Mouse (Mus musculus) urinary bladder, postnatal 10 days (tissue): ENCODE measurements around the gene Igsf3.

Source experiments
- DNase-seq: peaks from one replicate; pipeline ENCODE4 v3.0.0; 2022; ENCODE audit warnings: low spot score

Gene Igsf3

DNA sequence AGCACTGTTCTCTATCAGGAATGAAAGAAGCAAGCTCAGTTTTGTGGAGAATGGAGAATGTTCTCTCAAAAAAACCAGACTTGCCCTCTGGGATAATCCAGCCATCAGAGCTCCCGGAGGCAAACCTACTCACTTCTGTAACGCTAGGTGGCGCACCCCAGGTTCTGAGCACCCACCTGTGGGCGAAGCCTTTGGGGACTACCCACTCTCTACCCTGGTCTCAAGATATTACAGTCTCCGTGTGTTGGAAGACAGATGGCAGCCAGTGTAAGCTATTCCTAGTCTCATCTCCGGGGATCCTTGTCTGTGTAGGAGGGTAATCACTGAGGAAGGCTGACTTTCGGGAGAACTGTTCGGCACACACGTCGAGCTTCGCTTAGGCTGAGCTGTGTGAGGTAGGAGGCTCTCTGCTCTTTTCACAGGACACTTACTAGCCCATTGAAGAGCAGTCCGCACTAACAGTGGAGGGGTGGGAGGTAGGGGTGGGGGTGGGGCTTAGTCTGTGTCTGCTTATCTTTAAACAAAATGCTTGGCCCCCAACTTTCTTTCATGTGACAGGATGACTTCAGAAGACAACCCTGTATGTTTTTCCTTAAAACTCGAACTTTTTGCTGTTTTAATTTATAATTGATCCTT lies 4.4 kb upstream of the Igsf3 start:
- no peak for DNase-seq

GRCm38 (mm10) chr3:101377256-101378024 lies 557 bp downstream of the Igsf3 start:
- DNase-seq = no peak

DNA sequence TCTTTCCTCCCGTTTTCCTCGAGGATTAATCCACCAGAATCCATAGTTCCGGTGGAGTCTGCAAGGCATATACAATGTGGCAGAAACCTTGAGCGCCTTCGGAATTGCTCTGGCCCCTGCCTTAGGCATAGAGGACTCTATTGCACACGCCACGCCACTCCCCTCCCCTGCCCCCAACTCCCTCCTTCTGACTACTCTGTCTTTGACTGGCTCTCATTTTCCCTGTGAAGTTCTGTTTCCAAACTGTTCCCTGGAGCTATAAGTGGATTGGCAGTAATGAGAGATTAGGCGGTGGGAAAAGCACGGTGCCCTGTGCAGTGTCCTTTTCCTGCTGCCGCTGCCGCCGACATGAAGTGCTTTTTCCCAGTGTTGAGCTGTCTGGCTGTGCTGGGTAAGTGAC lies 1.2 kb downstream of the Igsf3 start:
- no peak for DNase-seq

DNA sequence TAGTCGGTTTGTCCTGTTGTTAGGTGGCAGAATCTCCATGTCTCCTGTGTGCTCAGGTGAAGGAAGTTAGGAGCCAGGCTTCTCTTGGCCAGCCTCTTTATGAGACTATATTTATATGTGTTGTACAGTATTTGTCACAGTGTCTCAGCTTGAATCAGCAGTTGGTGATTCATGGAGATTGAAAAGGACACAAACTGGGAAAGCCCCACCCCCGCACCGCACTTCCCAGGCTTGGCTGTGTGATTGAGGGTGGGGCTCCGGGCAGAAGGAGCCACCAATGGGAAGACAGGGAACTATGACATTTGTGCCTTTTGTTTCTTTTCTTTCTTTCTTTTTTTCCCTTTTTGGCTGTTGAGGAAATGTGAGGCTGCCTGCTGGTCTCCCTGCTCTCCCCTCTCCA lies 2.9 kb downstream of the Igsf3 start:
- DNase-seq = no peak

- DNase-seq = no peak
These were observed 4.8 kb downstream of the Igsf3 start for GRCm38 (mm10) chr3:101381691-101382090.

DNA sequence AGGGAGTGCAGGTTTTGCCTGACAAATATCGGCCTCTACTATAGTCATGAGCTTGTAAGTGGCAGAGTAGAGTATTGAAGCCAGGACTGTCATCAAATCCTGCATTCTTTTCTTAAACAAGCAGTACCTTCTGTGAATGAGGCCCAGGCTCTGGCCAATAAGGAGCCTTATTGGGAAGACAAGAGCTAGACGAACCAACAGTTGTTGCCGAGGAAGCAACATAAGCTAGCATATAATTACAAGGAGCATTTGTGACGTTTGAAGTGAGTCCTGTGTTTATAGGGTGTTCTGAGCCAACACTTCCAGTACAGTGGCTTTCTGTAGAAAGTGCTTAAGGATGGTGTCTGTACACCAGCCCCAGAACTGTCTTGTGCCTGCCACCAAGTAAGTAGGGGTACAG lies 5.9 kb downstream of the Igsf3 start:
- DNase-seq = no peak

DNA sequence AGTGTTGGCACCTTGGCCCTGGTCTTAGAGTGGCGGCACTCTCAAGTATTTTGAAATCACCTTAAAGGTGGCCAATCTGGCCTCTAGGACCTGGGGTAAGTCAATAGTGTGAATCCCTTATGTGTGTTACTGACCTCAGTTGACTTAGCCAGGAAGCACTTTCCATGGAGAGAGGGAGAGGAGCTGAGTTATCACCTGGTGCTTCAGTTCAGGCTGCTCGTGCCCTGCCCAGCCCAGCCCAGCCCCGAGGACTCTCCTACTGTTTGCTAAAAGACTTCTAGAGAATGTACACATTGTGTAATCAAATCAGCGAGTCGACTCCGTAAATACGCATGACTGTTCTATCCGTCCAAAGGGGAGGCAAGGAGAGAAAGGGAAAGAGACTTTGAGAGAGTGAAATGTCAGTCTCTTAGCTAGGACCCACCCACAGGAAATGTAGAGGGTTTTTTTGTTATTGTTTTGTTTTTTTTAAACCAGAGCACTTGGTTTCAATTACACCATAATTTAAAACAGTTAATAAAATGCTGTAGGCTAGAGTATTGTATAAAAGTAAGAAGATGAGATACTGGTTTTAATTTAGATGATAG lies 9.6 kb downstream of the Igsf3 start:
- no peak for DNase-seq

DNA sequence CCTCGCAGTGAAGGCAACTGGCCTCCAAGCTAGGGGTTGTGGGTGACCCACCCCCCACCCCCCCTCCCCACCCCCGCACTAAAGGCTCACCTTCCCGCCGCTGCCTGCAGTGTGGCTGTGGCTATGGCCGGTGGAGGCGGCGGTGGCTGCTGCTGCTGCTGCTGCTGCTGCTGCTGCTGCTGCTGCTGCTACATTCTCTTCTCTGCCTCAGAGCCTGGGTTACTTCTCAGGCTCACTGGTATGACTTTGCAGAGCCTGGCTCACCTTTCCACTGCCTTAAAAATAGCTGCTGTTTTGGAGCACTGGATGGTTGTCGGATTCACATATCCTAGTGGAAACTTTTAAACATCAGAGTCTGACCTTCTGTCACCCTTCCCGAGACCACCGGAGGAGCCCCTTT lies 11.0 kb downstream of the Igsf3 start:
- DNase-seq = no peak

- no peak for DNase-seq
These were observed 12.7 kb downstream of the Igsf3 start for GRCm38 (mm10) chr3:101389566-101389965.

- no peak for DNase-seq
These were observed 13.6 kb downstream of the Igsf3 start for GRCm38 (mm10) chr3:101390472-101390871.

DNA sequence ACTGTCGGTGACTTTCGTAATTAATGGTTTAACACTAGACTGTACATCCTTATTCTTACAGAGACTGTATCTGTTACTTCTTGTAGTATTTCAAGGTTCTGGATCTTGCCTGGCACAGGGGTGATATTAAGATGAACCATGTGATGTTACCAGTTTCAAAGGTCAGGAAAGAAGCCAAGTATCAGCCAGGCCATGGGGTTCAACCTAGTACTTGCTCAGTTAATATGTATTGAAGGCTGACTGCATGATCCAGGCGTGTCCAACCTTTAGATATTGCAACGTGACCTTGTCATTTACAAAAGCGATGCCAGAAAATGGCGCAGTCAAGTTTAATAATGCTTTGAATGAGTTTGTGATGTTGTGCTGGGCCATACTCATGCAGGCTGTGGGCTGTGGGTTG lies 15.1 kb downstream of the Igsf3 start:
- no peak for DNase-seq

- DNase-seq = no peak
These were observed 16.3 kb downstream of the Igsf3 start for GRCm38 (mm10) chr3:101393103-101393644.

DNA sequence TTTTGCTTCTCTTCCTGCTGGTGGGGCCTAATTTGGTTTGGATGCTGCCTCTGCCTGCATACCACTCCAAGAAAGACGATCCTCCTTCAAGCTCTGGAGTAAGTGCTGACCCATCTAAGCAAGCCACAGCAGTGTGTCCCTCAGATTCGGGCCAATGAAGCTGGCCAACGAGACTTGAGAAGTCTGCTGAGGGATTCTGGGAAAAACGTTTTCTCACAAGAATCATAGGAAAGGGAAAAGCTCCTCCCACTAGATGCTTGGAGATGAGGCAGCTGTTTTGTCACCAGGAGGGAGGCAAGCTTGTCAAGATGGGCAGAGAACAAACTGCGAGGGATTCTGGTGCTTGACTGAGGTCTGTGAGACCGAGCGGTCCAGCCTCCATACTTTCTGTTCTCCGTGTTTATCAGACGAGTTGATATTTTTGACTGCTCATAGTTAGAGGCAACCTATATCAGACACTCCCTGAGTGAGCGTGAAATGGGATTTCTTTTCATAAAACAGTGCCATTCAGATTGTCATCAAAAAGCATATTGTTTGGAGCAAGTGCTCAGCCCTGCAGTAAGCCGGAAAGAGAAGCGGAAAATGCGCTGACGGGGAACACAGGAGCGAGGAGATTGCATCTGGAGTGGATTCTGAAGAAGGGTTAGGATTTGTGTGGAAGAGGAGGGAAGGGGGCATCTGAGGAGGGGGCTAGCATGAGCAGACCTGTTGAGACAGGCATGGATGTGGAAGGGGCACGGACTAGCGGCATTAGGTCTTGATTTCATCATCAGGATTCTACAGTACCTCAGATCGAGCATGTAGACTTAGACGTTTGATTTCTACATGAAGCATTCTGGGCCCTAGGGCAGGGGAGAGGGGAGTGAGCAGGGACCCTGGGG lies 17.0 kb downstream of the Igsf3 start:
- DNase-seq = no peak

GRCm38 (mm10) chr3:101395341-101395740 lies 18.5 kb downstream of the Igsf3 start:
- no peak for DNase-seq

- no peak for DNase-seq
These were observed 19.2 kb downstream of the Igsf3 start for GRCm38 (mm10) chr3:101396061-101396460.

DNA sequence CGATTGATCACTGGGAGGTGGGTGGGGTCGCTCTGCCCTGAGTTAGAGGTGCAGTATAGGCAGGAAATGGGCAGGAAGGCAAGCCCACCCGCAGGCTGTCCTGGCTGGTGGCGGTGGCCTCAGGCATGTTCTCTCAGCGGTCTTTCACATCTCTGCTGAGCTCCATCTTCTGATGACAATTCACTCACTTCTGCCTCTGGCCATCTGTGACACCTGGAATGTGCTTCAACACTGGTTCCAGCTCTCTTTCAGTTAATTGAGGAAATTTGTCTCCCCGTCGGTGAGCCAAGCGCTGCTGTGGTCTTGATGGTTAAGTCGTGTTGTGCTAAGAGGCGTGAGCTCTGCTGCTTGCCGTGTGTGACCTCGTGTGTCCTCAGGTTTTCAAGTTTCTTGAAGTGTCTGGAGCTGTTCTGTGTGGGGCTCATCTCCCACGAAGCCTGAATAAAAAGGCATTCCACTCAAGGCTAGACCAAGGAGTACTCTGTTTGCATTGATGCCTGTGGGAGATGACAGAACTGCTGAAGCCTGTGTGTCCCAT lies 19.9 kb downstream of the Igsf3 start:
- DNase-seq = no peak

DNA sequence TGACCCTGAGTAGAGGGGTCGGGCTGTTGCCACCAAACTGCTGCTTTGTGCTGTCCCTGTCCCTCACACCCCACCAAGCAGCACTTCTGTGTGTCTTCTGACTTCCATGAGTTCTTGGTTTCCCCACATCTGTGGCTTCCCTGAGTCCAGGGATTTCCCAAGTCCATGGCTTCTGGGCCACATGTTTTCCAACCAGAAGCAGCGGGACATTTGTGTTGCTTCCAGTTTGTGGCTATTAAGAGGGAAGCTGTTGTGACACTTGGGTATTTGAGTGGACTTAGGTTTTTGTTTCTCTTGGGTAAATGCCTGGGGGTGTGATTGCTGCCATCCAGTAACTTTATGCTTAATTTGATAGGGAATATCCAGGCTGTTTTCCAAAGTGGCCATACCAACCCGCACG lies 20.5 kb downstream of the Igsf3 start:
- DNase-seq = no peak

DNA sequence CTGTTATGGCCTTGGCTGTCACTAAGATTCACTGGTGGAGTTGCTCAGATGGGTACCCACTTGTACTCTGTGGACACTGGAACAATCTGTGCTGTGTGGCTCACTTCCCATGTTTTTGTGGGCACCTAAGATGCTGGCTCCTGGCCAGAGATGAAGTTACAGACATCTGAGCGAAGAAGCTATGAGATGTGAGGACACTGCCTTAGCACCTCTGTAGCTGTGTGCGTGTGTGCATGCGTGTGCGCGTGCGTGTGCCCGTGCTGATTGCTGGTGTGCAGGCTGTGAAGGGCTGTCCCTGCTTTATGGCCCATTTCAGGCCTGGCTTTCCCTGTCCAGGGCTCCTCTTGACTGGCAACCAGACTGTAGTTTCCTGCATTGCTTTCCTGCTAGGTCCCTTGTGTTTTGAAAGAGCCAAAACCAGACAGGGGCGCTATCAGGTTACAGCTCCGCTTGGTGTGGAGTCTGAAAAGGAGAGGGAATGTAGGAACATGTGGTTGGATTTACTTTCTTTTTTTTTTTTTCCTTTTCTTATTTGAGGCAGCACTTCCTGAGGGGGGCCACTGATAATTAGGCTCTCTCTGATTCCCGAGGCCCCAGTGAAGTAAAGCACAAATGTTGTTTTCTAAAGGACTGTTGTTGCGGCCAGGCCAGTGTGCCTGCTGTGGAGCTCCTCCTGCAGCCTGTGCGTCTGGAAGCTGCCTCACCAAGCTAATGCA lies 21.3 kb downstream of the Igsf3 start:
- DNase-seq = no peak

DNA sequence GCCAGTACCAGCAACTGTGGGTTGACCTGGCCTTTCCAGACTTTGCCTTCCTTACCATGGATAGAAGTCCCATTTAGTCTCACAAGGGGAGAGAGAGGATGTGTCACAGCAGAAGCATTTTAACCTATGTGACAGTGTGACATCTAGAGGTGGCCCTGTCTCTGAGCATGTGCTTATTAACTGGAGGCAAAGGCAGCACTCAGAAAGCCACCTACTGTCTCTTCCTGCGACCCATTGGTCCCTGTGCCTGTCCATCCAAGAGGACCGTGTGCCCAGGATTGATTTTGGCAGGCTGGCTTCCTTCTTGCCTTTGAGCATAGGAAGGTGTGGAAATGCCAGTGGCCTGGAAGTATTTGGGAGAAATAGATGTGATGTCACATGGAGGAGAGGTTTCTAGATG lies 22.0 kb downstream of the Igsf3 start:
- no peak for DNase-seq

DNA sequence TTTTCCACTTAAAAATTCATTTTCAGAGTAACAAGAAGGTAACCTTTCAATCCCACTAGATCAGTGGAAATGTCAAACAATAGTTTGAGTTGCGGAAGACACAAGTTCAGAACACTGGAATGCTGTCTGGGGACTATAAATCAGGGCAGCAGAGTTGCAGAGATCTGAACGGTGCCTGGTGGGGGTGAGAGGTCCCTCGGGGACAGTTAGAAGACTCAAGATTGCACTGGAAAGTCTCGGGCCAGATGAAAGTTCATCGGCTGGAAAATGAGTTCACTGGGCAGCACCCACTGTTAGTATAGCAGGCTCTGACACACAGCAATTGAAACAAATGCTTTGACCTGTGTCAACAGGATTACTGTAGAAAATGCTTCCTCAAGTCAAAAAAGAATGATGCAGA lies 24.6 kb downstream of the Igsf3 start:
- DNase-seq = no peak
